Mouse (Mus musculus): ENCODE results near the gene Slc8a1.

DNA sequence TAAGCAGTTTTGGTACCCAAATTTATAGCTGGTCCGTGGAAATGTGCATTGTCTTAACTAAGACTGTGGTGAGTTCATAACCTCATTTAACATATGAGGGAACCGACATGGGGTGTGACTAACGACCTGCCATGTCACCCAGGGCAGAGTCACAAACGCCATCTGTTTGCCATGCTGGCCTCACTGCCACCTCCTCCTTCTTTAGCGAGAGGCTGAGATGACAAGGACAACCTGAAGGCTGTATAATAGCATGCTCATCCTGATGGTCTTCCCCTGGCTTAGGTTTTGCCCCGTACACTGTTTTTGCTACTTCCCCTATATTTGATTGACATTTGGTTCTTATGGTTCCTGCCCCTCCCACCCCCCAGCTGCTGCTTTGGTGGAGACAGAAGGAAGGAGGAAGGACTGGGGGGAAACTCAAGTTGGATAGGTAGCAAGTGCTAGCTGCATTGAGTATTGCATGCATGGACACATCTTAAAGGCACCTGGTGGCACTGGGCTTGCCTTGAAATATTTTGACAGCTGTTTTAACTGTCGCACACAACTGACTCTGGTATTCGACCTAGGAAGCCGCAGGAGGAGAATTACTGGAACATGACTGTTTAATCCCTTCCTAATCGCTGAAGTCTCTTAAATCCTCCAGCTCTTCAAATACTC is 313.8 kb downstream of the Slc8a1 start:
- TF ChIP-seq MYOG (IDR thresholded peaks at IDR 0.05; ENCODE audit: control insufficient read depth, extremely low read depth, insufficient read length): no peak
- no peak for TF ChIP-seq CTCF (IDR thresholded peaks at IDR 0.05; ENCODE audit: control insufficient read depth, insufficient read depth, insufficient read length)
- peak; percentile 34 for TF ChIP-seq MYOD1 (IDR thresholded peaks at IDR 0.05; ENCODE audit: control insufficient read depth, insufficient read length, low read depth)

Data from C2C12 (cell line).